In genomic region chr2:131174700-131175099, GRCm38 (mm10) we compare ENCODE assay signal across 8 mouse cellular contexts. TPM values are rescaled to one million over a fixed set of nuclear protein-coding genes. Genes with fewer than 3 reads are reported as not detected.
DNase-seq lines count a peak whose midpoint lies in the region; ATAC-seq lines count a peak whose summit lies in the region.

No protein-coding gene starts in this region.

- DNase-seq in B cell, adult 2 months, result peak; percentile 66 to 72
- peak; percentile 67 for DNase-seq in embryo, embryonic 11.5 days (ENCODE audit: low read depth, low spot score)
- peak; percentile 81 for DNase-seq in heart, adult 8-10 months (ENCODE audit: low spot score)
- peak; percentile 88 for DNase-seq in kidney, adult 9 months
- peak; percentile 40 for DNase-seq in liver
- peak; percentile 84 for DNase-seq in telencephalon, adult 2 months (ENCODE audit: low read depth, low spot score)

- ATAC-seq in activated CD4-positive, CD25-positive, alpha-beta regulatory T cell, adult 4 months, result peak; percentile 92
- peak; percentile 67 for ATAC-seq in monocyte, adult 5-6 weeks (replicated peaks; ENCODE audit: insufficient number of reproducible peaks, low FRiP score, low TSS enrichment, poor library complexity, severe bottlenecking)

RNA-seq across cellular contexts. Expression of gene Cenpb, which starts 5.2 kb away (rescaled TPM):
- polyA plus RNA-seq in activated CD4-positive, CD25-positive, alpha-beta regulatory T cell, adult 4 months (2017; shearing (Covaris generic)), result 1 to 10 TPM; 3.0 to 3.1 TPM
- total RNA-seq in heart, adult 8-10 months (2022), result 10 to 100 TPM; 89.5 to 93.4 (median 90.3) TPM
- total RNA-seq in monocyte, adult 5-6 weeks (2017), result 12.5 to 17.0 TPM (median 14.0 TPM) in 3 replicates

RNA-seq across cellular contexts. Expression of gene Cdc25b, which starts 12.0 kb away (rescaled TPM):
- polyA plus RNA-seq in activated CD4-positive, CD25-positive, alpha-beta regulatory T cell, adult 4 months (2017; shearing (Covaris generic)), result 10 to 100 TPM; 90.4 to 96.2 TPM
- total RNA-seq in heart, adult 8-10 months (2022), result 1 to 10 TPM; 4.3 to 4.9 (median 4.5) TPM
- 7.7 to 39.4 TPM (median 11.3 TPM) in 3 replicates for total RNA-seq in monocyte, adult 5-6 weeks (2017)

RNA-seq across cellular contexts. Expression of gene Spef1, which starts 12.4 kb away (rescaled TPM):
- polyA plus RNA-seq in activated CD4-positive, CD25-positive, alpha-beta regulatory T cell, adult 4 months (2017; shearing (Covaris generic)), result 1 to 10 TPM in 1 of 2 experiments, not detected in 1; 1.3 TPM
- 1 to 10 TPM; 4.4 to 6.2 (median 4.9) TPM for total RNA-seq in heart, adult 8-10 months (2022)
- 0.38 to 1.6 TPM in 2 of 3 replicates, not detected in the other for total RNA-seq in monocyte, adult 5-6 weeks (2017)

RNA-seq across cellular contexts. Expression of gene 1700037H04Rik, which starts 14.8 kb away (rescaled TPM):
- polyA plus RNA-seq in activated CD4-positive, CD25-positive, alpha-beta regulatory T cell, adult 4 months (2017; shearing (Covaris generic)), result 10 to 100 TPM; 37.7 to 47.8 TPM
- total RNA-seq in heart, adult 8-10 months (2022), result 10 to 100 TPM in 3 of 4 experiments, 1 to 10 TPM in 1; 9.7 to 12.1 (median 10.5) TPM
- total RNA-seq in monocyte, adult 5-6 weeks (2017), result 4.0 to 11.8 TPM (median 5.2 TPM) in 3 replicates

RNA-seq across cellular contexts. Expression of gene Ap5s1, which starts 32.2 kb away (rescaled TPM):
- 10 to 100 TPM; 14.8 to 23.9 TPM for polyA plus RNA-seq in activated CD4-positive, CD25-positive, alpha-beta regulatory T cell, adult 4 months (2017; shearing (Covaris generic))
- 10 to 100 TPM; 31.8 to 42.6 (median 37.9) TPM for total RNA-seq in heart, adult 8-10 months (2022)
- 3.0 to 15.2 TPM (median 13.2 TPM) in 3 replicates for total RNA-seq in monocyte, adult 5-6 weeks (2017)

Comparison
In these comparisons a context has a peak if more than half of its experiments do, and no peak if none do; other contexts are left out.
1. Peak in every context shown above with its lines: DNase-seq and ATAC-seq.